Mouse (Mus musculus) CH12.LX (cell line): ENCODE results near the gene 4921504E06Rik.

ENCODE experiments used
- CTCF ChIP-seq, 2 experiments: IDR thresholded peaks in 1 of 2; conservative IDR thresholded peaks in 1 of 2; 2 replicates each; pipeline ENCODE4 v1.5.1; 2011 to 2012; ENCODE audit warnings: low read depth in 2 of 2, low read length in 2 of 2, improper control_type of control experiment in 1 of 2, inconsistent platforms in 1 of 2, mild to moderate bottlenecking in 1 of 2, moderate library complexity in 1 of 2
- GABPA ChIP-seq: IDR thresholded peaks from 2 replicates; pipeline ENCODE4 v1.6.1; 2012; ENCODE audit warnings: low read depth, low read length, improper control_type of control experiment, inconsistent platforms; ENCODE audit not compliant: insufficient replicate concordance
- HCFC1 ChIP-seq: IDR thresholded peaks from 2 replicates; pipeline ENCODE4 v1.6.1; 2012; ENCODE audit warnings: low read depth, mild to moderate bottlenecking, inconsistent platforms, low read length, improper control_type of control experiment
- JUND ChIP-seq: conservative IDR thresholded peaks from 2 replicates; pipeline ENCODE4 v1.6.1; 2011; ENCODE audit warnings: low read depth, low read length, improper control_type of control experiment
- MAZ ChIP-seq: IDR thresholded peaks from 2 replicates; pipeline ENCODE4 v1.6.1; 2012; ENCODE audit warnings: low read depth, mild to moderate bottlenecking, inconsistent platforms, low read length, improper control_type of control experiment, moderate library complexity
- POLR2A ChIP-seq: IDR thresholded peaks from 2 replicates; pipeline ENCODE4 v1.6.1; 2011; ENCODE audit warnings: low read depth, mild to moderate bottlenecking, improper control_type of control experiment, low read length
- RAD21 ChIP-seq: IDR thresholded peaks from 2 replicates; pipeline ENCODE4 v1.6.1; 2011; ENCODE audit warnings: low read depth, mild to moderate bottlenecking, low read length, improper control_type of control experiment, moderate library complexity
- USF1 ChIP-seq: IDR thresholded peaks from 2 replicates; pipeline ENCODE4 v1.6.1; 2014; ENCODE audit warnings: low read depth, mild to moderate bottlenecking, inconsistent platforms, low read length, improper control_type of control experiment

GRCm38 (mm10) chr2:19423086-19423485, 130.6 kb downstream of the 4921504E06Rik start:
- TF ChIP-seq USF1: no peak
- no peak for TF ChIP-seq CTCF (conservative IDR thresholded peaks at IDR 0.05 in 1 of 2, IDR thresholded peaks at IDR 0.05 in 1 of 2; ENCODE audit: low read depth in 2 of 2, low read length in 2 of 2)
- no peak for TF ChIP-seq POLR2A
- no peak for TF ChIP-seq RAD21
- no peak for TF ChIP-seq MAZ
- TF ChIP-seq GABPA: no peak
- TF ChIP-seq JUND: no peak
- TF ChIP-seq HCFC1: no peak
